Mouse (Mus musculus) forebrain, embryonic 16.5 days (tissue): Measurements from ENCODE around the gene Tef. TPM values are rescaled to one million over a fixed set of nuclear protein-coding genes. Genes with fewer than 3 reads are reported as not detected.

Source experiments
- ATAC-seq: fragments of 200-750 bp; cut with Nextera tagmentation; 2 replicates; pipeline ENCODE4 v1.8.0; 2017; ENCODE audit warnings: mild to moderate bottlenecking, moderate library complexity
- H3K27ac ChIP-seq: fragments of 300-500 bp; sonication (generic); 2 replicates; pipeline ENCODE4 v1.5.1; 2014; ENCODE audit warnings: low read length, control low read depth
- H3K27me3 ChIP-seq: fragments of 300-500 bp; sonication (generic); replicated peaks from 2 replicates; pipeline ENCODE4 v1.6.1; 2014; ENCODE audit warnings: low read length; ENCODE audit not compliant: control insufficient read depth, insufficient read depth
- H3K36me3 ChIP-seq: fragments of 300-500 bp; sonication (generic); 2 replicates; pipeline ENCODE4 v1.6.1; 2014; ENCODE audit not compliant: control insufficient read depth, insufficient read depth
- H3K4me1 ChIP-seq: fragments of 300-500 bp; sonication (generic); replicated peaks from 2 replicates; pipeline ENCODE4 v1.6.1; 2014; ENCODE audit warnings: low read length; ENCODE audit not compliant: control insufficient read depth, insufficient read depth
- H3K4me2 ChIP-seq: fragments of 300-500 bp; sonication (generic); 2 replicates; pipeline ENCODE4 v1.6.1; 2014; ENCODE audit warnings: mild to moderate bottlenecking, low read length, control low read depth
- H3K4me3 ChIP-seq: fragments of 300-500 bp; sonication (generic); replicated peaks from 2 replicates; pipeline ENCODE4 v1.5.1; 2014; ENCODE audit warnings: mild to moderate bottlenecking, low read length, control low read depth
- H3K9ac ChIP-seq: fragments of 300-500 bp; sonication (generic); replicated peaks from 2 replicates; pipeline ENCODE4 v1.6.1; 2014; ENCODE audit warnings: low read depth, low read length, control low read depth
- H3K9me3 ChIP-seq: fragments of 300-500 bp; sonication (generic); 2 replicates; pipeline ENCODE4 v1.6.1; 2016; ENCODE audit warnings: low read length; ENCODE audit not compliant: control insufficient read depth
- WGBS: fragments of 180-500 bp; shearing (Covaris S2); extraction: QIAGEN DNeasy Blood & Tissue Kit; methylation state at CpG from one replicate; pipeline ENCODE4 v1.1.7; 2014; 5-methylcytosine and 5-hydroxymethylcytosine counted together
- polyA plus RNA-seq: library from polyadenylated mRNA; unstranded; fragments of >200 nt; fragmentation: Nextera tagmentation; extraction: Ambion mirVana; gene quantifications from 2 replicates; pipeline ENCODE4 v1.2.1, GENCODE M21; 2015

Tef gene
- polyA plus RNA-seq, 1 experiment from 2014 or later: 32.7 TPM

- Histone ChIP-seq H3K27me3 (no peaks in the 10 kb centered on the region), H3K4me1 (peaks cover 12% of the 10 kb centered on the region), H3K9me3 (no peaks in the 10 kb centered on the region), H3K36me3 (peaks cover 3% of the 10 kb centered on the region; the same call in 1 of the 2 replicates), H3K4me2 (no peak overlapping the region), H3K27ac (no peak overlapping the region), H3K9ac (no peak overlapping the region), H3K4me3 (no peak overlapping the region)
- ATAC-seq: no peak
- 91% methylated on average over 3 of the region's 3 CpGs for WGBS
These were observed 30.0 kb downstream of the Tef start for GRCm38 (mm10) chr15:81832219-81832618.

GRCm38 (mm10) chr15:81833481-81833880 lies 31.3 kb downstream of the Tef start:
- ATAC-seq: no peak
- Histone ChIP-seq H3K9ac (no peak overlapping the region), H3K4me3 (no peak overlapping the region), H3K27me3 (no peaks in the 10 kb centered on the region), H3K27ac (no peak overlapping the region), H3K36me3 (no peaks in the 10 kb centered on the region), H3K9me3 (no peaks in the 10 kb centered on the region), H3K4me1 (peaks cover 12% of the 10 kb centered on the region), H3K4me2 (no peak overlapping the region)
- 79% methylated on average over 4 of the region's 4 CpGs for WGBS

DNA sequence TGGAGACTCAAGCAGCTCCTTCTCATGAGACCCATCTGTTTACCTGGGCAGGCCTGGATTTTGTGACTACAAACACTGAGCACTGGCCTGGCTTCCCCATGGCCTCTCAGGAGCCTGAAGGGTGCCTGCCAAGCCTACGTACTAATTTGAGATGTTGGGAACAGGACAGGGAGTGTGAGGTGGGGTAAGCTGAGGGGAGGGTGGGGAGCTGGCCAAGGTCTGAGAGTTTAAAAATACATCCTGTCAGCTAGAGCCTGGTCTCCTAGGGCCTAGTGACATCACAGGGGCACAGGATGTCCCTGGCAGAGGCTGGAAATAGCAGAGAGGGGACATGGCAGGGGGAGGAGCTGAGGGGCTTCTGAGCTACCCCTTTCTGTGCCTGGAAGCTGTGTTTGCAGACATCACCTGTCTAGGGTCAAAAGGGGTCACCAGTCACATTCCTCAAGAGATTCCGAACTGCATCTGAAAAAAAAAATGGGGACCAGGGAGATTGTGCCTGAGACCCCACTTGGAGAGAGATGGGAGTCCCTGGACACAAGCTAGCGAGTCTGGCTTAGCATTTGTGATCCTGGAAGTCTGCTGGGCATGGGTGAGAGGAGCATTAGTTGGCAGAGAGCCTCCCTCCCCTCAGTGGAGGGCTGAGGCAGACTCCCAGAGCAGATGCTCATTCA lies 32.1 kb downstream of the Tef start:
- H3K27me3 ChIP-seq: no peaks in the 10 kb centered on the region
- H3K4me3 ChIP-seq: no peak overlapping the region
- H3K36me3 ChIP-seq: no peaks in the 10 kb centered on the region
- no peak for ATAC-seq
- peaks cover 15% of the 10 kb centered on the region for H3K4me1 ChIP-seq
- no peak overlapping the region for H3K9ac ChIP-seq
- H3K9me3 ChIP-seq: no peaks in the 10 kb centered on the region
- WGBS: 63% methylated on average over 3 of the region's 3 CpGs
- H3K4me2 ChIP-seq: no peak overlapping the region
- H3K27ac ChIP-seq: no peak overlapping the region

GRCm38 (mm10) chr15:81835007-81835880 lies 33.0 kb downstream of the Tef start:
- H3K9me3 ChIP-seq: no peaks in the 10 kb centered on the region
- no peak overlapping the region for H3K4me2 ChIP-seq
- no peak overlapping the region for H3K9ac ChIP-seq
- H3K4me3 ChIP-seq: no peak overlapping the region
- ATAC-seq: no peak
- no peaks in the 10 kb centered on the region for H3K36me3 ChIP-seq
- H3K4me1 ChIP-seq: peaks cover 21% of the 10 kb centered on the region
- H3K27ac ChIP-seq: no peak overlapping the region
- WGBS: 65% methylated on average over 10 of the region's 10 CpGs
- H3K27me3 ChIP-seq: no peaks in the 10 kb centered on the region

- Histone ChIP-seq H3K4me1 (peaks cover 21% of the 10 kb centered on the region), H3K9ac (peak overlapping the region; percentile 45), H3K27ac (no peak overlapping the region), H3K36me3 (no peaks in the 10 kb centered on the region), H3K4me2 (peak overlapping the region; percentile 47), H3K27me3 (no peaks in the 10 kb centered on the region), H3K9me3 (no peaks in the 10 kb centered on the region), H3K4me3 (peak overlapping the region; percentile 19)
- ATAC-seq: peak; percentile 48
- WGBS: 2% methylated on average over 29 of the region's 33 CpGs
These were observed 34.1 kb downstream of the Tef start for GRCm38 (mm10) chr15:81836124-81836821.

GRCm38 (mm10) chr15:81836966-81837920 lies 35.0 kb downstream of the Tef start:
- 54% methylated on average over 7 of the region's 7 CpGs for WGBS
- H3K4me1 ChIP-seq: peaks cover 19% of the 10 kb centered on the region
- no peak overlapping the region for H3K27ac ChIP-seq
- H3K4me3 ChIP-seq: no peak overlapping the region
- H3K9me3 ChIP-seq: no peaks in the 10 kb centered on the region
- no peaks in the 10 kb centered on the region for H3K36me3 ChIP-seq
- H3K4me2 ChIP-seq: no peak overlapping the region
- H3K27me3 ChIP-seq: no peaks in the 10 kb centered on the region
- no peak for ATAC-seq
- H3K9ac ChIP-seq: no peak overlapping the region

GRCm38 (mm10) chr15:81838554-81839235 lies 36.5 kb downstream of the Tef start:
- H3K4me3 ChIP-seq: no peak overlapping the region
- no peak for ATAC-seq
- no peak overlapping the region for H3K4me2 ChIP-seq
- H3K36me3 ChIP-seq: no peaks in the 10 kb centered on the region
- no peak overlapping the region for H3K9ac ChIP-seq
- no peaks in the 10 kb centered on the region for H3K27me3 ChIP-seq
- 42% methylated on average over 14 of the region's 14 CpGs for WGBS
- peaks cover 19% of the 10 kb centered on the region for H3K4me1 ChIP-seq
- no peak overlapping the region for H3K27ac ChIP-seq
- H3K9me3 ChIP-seq: no peaks in the 10 kb centered on the region

DNA sequence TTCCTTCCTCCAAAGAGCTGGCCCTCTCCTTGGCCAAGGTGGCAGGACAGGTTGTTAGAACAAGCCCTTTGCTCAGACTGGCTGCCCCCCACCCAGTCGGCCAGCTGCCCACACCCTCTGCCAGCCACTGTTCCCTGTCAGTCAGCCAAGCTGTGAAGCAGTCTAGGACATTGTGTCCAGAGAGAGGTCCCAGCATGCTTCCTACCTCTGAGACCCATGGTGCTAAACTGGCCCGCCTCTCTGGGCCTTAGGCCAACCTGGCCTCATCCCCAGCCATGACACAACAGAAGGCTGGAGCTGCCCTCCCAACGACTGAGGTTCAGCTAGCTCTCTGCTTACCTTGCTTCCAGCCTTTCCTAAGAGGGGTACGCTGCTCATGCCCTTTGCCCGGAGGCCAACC lies 37.4 kb downstream of the Tef start:
- Histone ChIP-seq H3K27me3 (no peaks in the 10 kb centered on the region), H3K4me3 (no peak overlapping the region), H3K4me1 (peaks cover 19% of the 10 kb centered on the region), H3K36me3 (no peaks in the 10 kb centered on the region), H3K4me2 (no peak overlapping the region), H3K9ac (no peak overlapping the region), H3K27ac (peak overlapping the region; percentile 23; the same call in 1 of the 2 replicates), H3K9me3 (no peaks in the 10 kb centered on the region)
- WGBS: 49% methylated on average over 5 of the region's 5 CpGs
- ATAC-seq: peak; percentile 83
